Mouse (Mus musculus) thymus, adult 2 months (tissue): Measurements from ENCODE around the gene Naip5.
"Not testable (repeated sequence)": the region's sequence is repeated elsewhere in the genome, so short reads cannot be mapped to it uniquely, and the experiment has no call there.

Source experiments
- CTCF ChIP-seq: fragments of 200-500 bp; IDR thresholded peaks from 2 replicates; pipeline ENCODE4 v1.5.1; 2012; ENCODE audit warnings: mild to moderate bottlenecking, control low read depth, low read length, moderate library complexity, borderline replicate concordance; ENCODE audit not compliant: control insufficient read depth, poor library complexity, insufficient read depth; ENCODE audit errors: extremely low read depth
- POLR2A ChIP-seq: fragments of 200-500 bp; IDR thresholded peaks from 2 replicates; pipeline ENCODE4 v1.6.1; 2012; ENCODE audit warnings: mild to moderate bottlenecking, low read length, control low read depth, moderate library complexity; ENCODE audit not compliant: control insufficient read depth, poor library complexity, insufficient read depth; ENCODE audit errors: extremely low read depth

DNA sequence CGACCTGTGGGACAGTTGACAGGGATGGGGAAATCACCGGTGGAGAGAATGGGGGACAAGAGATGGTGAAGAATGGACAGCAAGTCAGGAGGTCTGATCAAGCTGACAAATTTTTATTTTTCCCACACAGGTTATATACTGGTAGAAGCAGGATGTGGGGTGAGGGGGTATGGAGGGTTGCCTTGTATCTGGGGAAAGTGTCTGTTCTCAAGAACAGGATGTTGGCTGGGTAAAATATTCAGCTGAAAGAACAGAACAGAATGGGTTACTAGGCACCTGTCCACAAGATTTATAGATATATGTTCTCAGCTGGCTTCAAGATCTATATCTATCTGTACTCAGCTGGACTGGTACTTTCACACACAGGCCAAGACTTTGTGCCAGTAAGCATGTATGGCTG, 5.8 kb upstream of the Naip5 start:
- not testable (repeated sequence) for TF ChIP-seq POLR2A, CTCF
